Mouse (Mus musculus) CH12.LX (cell line): ENCODE data around the gene Ap2a2. TPM values are rescaled to one million over a fixed set of nuclear protein-coding genes. Genes with fewer than 3 reads are reported as not detected.
"Not testable (repeated sequence)": the region's sequence is repeated elsewhere in the genome, so short reads cannot be mapped to it uniquely, and the experiment has no call there.

Experiments used
- DNase-seq: peaks from one replicate; pipeline ENCODE4 v3.0.0-alpha.2; 2013; ENCODE audit errors: extremely low read depth
- H3K27ac ChIP-seq: 2 replicates; pipeline ENCODE4 v1.5.1; 2012; ENCODE audit warnings: low read depth, mild to moderate bottlenecking, control low read depth, moderate library complexity; ENCODE audit not compliant: insufficient read depth
- H3K27me3 ChIP-seq: replicated peaks from 2 replicates; pipeline ENCODE3; 2012; ENCODE audit warnings: inconsistent platforms
- H3K36me3 ChIP-seq, 2 experiments: replicated peaks in 1 of 2; 2 replicates each; pipeline versions ENCODE3 to v1.6.1; 2012; ENCODE audit warnings: inconsistent platforms in 1 of 2, low read length in 1 of 2, mild to moderate bottlenecking in 1 of 2, mixed read lengths in 1 of 2, moderate library complexity in 1 of 2; ENCODE audit not compliant: control insufficient read depth in 1 of 2, insufficient read depth in 1 of 2
- H3K4me1 ChIP-seq, 2 experiments: 2 replicates each; pipeline ENCODE4 v1.6.1; 2012; ENCODE audit warnings: inconsistent platforms in 1 of 2, moderate library complexity in 1 of 2; ENCODE audit not compliant: insufficient read depth in 2 of 2, control insufficient read depth in 1 of 2
- H3K4me2 ChIP-seq: 2 replicates; pipeline ENCODE4 v1.6.1; 2012; ENCODE audit warnings: low read depth, mild to moderate bottlenecking, control low read depth; ENCODE audit not compliant: poor library complexity, insufficient read depth, severe bottlenecking
- H3K4me3 ChIP-seq, 3 experiments: fragments of 150-350 bp in 1 of 3; sonication (generic) in 1 of 3; replicated peaks in 1 of 3; 2 replicates each; pipeline versions ENCODE3 to v1.5.1; 2011 to 2012; ENCODE audit warnings: low read depth in 2 of 3, low read length in 2 of 3, mild to moderate bottlenecking in 2 of 3, moderate library complexity in 2 of 3, control low read depth in 1 of 3, improper control_type of control experiment in 1 of 3, inconsistent platforms in 1 of 3, mixed read lengths in 1 of 3; ENCODE audit not compliant: poor library complexity in 1 of 3
- H3K79me2 ChIP-seq: replicated peaks from 2 replicates; pipeline ENCODE4 v1.6.1; 2012; ENCODE audit warnings: mild to moderate bottlenecking, moderate library complexity; ENCODE audit not compliant: control insufficient read depth, poor library complexity, insufficient read depth, severe bottlenecking; ENCODE audit errors: extremely low read depth
- H3K9ac ChIP-seq: 2 replicates; pipeline ENCODE4 v1.6.1; 2012; ENCODE audit warnings: low read depth, mild to moderate bottlenecking, control low read depth, moderate library complexity; ENCODE audit not compliant: insufficient read depth
- H3K9me3 ChIP-seq: replicated peaks from 2 replicates; pipeline ENCODE3; 2012; ENCODE audit warnings: low read length, inconsistent platforms, mixed read lengths
- E2F4 ChIP-seq: IDR thresholded peaks from 2 replicates; pipeline ENCODE4 v1.6.1; 2011; ENCODE audit warnings: low read depth, low read length, improper control_type of control experiment; ENCODE audit not compliant: insufficient replicate concordance
- ELF1 ChIP-seq: IDR thresholded peaks from 2 replicates; pipeline ENCODE4 v1.6.1; 2014; ENCODE audit warnings: low read depth, mild to moderate bottlenecking, inconsistent platforms, low read length, improper control_type of control experiment
- EP300 ChIP-seq: IDR thresholded peaks from 2 replicates; pipeline ENCODE4 v1.6.1; 2011; ENCODE audit warnings: low read length, improper control_type of control experiment
- ETS1 ChIP-seq: conservative IDR thresholded peaks from 2 replicates; pipeline ENCODE4 v1.6.1; 2012; ENCODE audit warnings: low read depth, mild to moderate bottlenecking, inconsistent platforms, low read length, improper control_type of control experiment, moderate library complexity
- HCFC1 ChIP-seq: IDR thresholded peaks from 2 replicates; pipeline ENCODE4 v1.6.1; 2012; ENCODE audit warnings: low read depth, mild to moderate bottlenecking, inconsistent platforms, low read length, improper control_type of control experiment
- MAZ ChIP-seq: IDR thresholded peaks from 2 replicates; pipeline ENCODE4 v1.6.1; 2012; ENCODE audit warnings: low read depth, mild to moderate bottlenecking, inconsistent platforms, low read length, improper control_type of control experiment, moderate library complexity
- MYC ChIP-seq: IDR thresholded peaks from 2 replicates; pipeline ENCODE4 v1.6.1; 2011; ENCODE audit warnings: low read depth, mild to moderate bottlenecking, improper control_type of control experiment, low read length
- NELFE ChIP-seq: IDR thresholded peaks from 2 replicates; pipeline ENCODE4 v1.6.1; 2011; ENCODE audit warnings: low read depth, low read length, improper control_type of control experiment
- PAX5 ChIP-seq: IDR thresholded peaks from 2 replicates; pipeline ENCODE4 v1.6.1; 2012; ENCODE audit warnings: low read length, inconsistent platforms, mixed read lengths
- RCOR1 ChIP-seq: conservative IDR thresholded peaks from 2 replicates; pipeline ENCODE4 v1.6.1; 2012; ENCODE audit warnings: low read depth, mild to moderate bottlenecking, inconsistent platforms, low read length, improper control_type of control experiment
- SIN3A ChIP-seq: IDR thresholded peaks from 2 replicates; pipeline ENCODE4 v1.6.1; 2012; ENCODE audit warnings: low read length, improper control_type of control experiment, inconsistent platforms
- SMC3 ChIP-seq: IDR thresholded peaks from 2 replicates; pipeline ENCODE4 v1.6.1; 2011; ENCODE audit warnings: low read depth, low read length, improper control_type of control experiment
- TCF12 ChIP-seq: IDR thresholded peaks from 2 replicates; pipeline ENCODE4 v1.6.1; 2014; ENCODE audit warnings: low read depth, mild to moderate bottlenecking, inconsistent platforms, low read length, improper control_type of control experiment
- UBTF ChIP-seq: IDR thresholded peaks from 2 replicates; pipeline ENCODE4 v1.6.1; 2012; ENCODE audit warnings: low read depth, mild to moderate bottlenecking, inconsistent platforms, low read length, improper control_type of control experiment, moderate library complexity
- USF2 ChIP-seq: conservative IDR thresholded peaks from 2 replicates; pipeline ENCODE4 v1.6.1; 2011; ENCODE audit warnings: low read depth, low read length, improper control_type of control experiment
- ZC3H11A ChIP-seq: IDR thresholded peaks from 2 replicates; pipeline ENCODE4 v1.6.1; 2012; ENCODE audit warnings: low read depth, mild to moderate bottlenecking, inconsistent platforms, low read length, improper control_type of control experiment
- ZKSCAN1 ChIP-seq: IDR thresholded peaks from 2 replicates; pipeline ENCODE4 v1.6.1; 2012; ENCODE audit warnings: low read depth, inconsistent platforms, low read length, improper control_type of control experiment, borderline replicate concordance
- ZNF384 ChIP-seq: IDR thresholded peaks from 2 replicates; pipeline ENCODE4 v1.6.1; 2012; ENCODE audit warnings: low read depth, low read length, improper control_type of control experiment, inconsistent platforms
- dilution Hi-C: fragments of 300-500 bp; cut with MboI; formaldehyde crosslinking; loops from 2 replicates; pipeline ENCODE4 v1.14.3; 2020; ENCODE audit warnings: low sequenced_read_pairs; ENCODE audit not compliant: extremely low pct_unique_long_range_greater_than_20kb, extremely low pct_ligation_motif_present
- in situ Hi-C: fragments of 300-500 bp; cut with MboI; formaldehyde crosslinking; loops from 3 replicates; pipeline ENCODE4 v1.14.3; 2019; ENCODE audit warnings: low sequenced_read_pairs, low pct_ligation_motif_present, low pct_unique_long_range_greater_than_20kb, mixed read lengths
- polyA plus RNA-seq: library from polyadenylated mRNA; unstranded; fragments of >175 nt; gene quantifications from 2 replicates; pipeline ENCODE4 v1.2.1, GENCODE M21; 2012; ENCODE audit warnings: low read depth; ENCODE audit not compliant: insufficient read length
- total RNA-seq, 2 experiments: library from RNA; depleted of rRNA; stranded (reverse); fragments of 300-350 nt in 1 of 2; fragments of >200 nt in 1 of 2; gene quantifications; 2 replicates each; pipeline ENCODE4 v1.2.3; 2012 to 2014

Gene Ap2a2
- total and polyA plus RNA-seq, 3 experiments: 30.0 to 50.7 (median 43.1) TPM

DNA sequence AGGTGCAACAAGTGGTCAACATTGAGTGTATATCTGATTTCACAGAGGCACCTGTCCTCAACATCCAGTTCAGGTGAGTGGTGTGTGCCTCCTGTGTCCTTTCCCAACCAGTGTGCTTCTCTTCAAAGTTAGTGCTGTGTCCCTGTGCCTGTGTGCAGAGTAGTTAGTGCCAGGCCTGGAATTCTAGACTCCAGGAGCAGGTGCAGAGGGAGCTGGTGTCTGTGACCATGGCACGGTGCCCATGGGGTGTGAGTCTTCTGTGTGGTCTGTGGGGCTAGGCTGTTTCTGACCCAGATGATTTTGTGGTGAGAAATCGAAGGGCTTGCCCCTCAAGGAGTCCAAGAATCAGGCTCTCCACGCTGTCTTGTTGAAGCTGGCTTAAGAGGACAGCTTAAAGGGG, 67.3 kb downstream of the Ap2a2 start:
- dilution Hi-C loops: no loop called here
- in situ Hi-C loops: loop anchor here (5.0 kb wide), 1 partner anchor 37 kb away; no protein-coding TSS in a partner anchor
- Histone ChIP-seq H3K27ac (no peak overlapping the region), H3K4me1 (peaks cover 0 to 3% of the 10 kb centered on the region in 2 experiments; a peak in 1 of 4 replicates), H3K27me3 (no peaks in the 10 kb centered on the region)
- no peak for TF ChIP-seq UBTF
- TF ChIP-seq NELFE: no peak
- TF ChIP-seq HCFC1: no peak
- no peak for TF ChIP-seq ZNF384
- TF ChIP-seq ZKSCAN1: no peak
- no peak for TF ChIP-seq EP300
- TF ChIP-seq RCOR1: no peak
- TF ChIP-seq USF2: no peak
- TF ChIP-seq ZC3H11A: no peak
- no peak for TF ChIP-seq ELF1
- no peak for TF ChIP-seq SIN3A
- no peak for TF ChIP-seq SMC3
- no peak for TF ChIP-seq TCF12
- TF ChIP-seq MAZ: no peak
- TF ChIP-seq ETS1: no peak
- TF ChIP-seq PAX5: no peak
- TF ChIP-seq E2F4: no peak
- TF ChIP-seq MYC: no peak
- TF ChIP-seq, all 38 proteins: peak for 0
- Histone ChIP-seq H3K36me3 (peaks cover 58 to 95% of the 10 kb centered on the region in 2 experiments), H3K9me3 (no peaks in the 10 kb centered on the region), H3K4me2 (no peak overlapping the region), H3K9ac (no peak overlapping the region), H3K4me3 (no peak overlapping the region), H3K79me2 (no peaks in the 10 kb centered on the region)
- DNase-seq: no peak

DNA sequence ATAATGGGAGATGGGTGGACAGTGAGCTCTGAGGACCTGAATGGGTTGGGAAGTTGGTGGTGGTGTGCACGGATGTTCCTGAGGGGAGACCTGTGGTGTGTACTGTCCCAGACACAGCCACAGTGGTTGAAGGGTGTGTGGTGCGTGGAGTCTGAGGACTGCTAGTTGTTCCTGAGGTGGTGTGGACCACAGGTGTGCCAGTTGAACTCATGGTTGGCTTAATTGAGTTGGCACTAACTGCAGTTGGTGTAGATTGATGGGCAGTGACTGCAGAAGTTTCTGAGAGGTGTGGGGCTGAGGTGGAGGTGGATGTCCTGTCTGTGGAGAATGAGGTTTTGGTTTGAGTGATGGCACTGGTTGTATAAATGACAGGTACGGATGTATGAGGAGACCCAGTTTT, 76.1 kb downstream of the Ap2a2 start:
- H3K4me3 ChIP-seq, DNase-seq, dilution Hi-C loops, in situ Hi-C loops, H3K4me2 ChIP-seq, H3K27ac ChIP-seq, H3K79me2 ChIP-seq, H3K9me3 ChIP-seq, H3K9ac ChIP-seq, H3K4me1 ChIP-seq: not testable (repeated sequence)
- peaks cover 11% of the 10 kb centered on the region for H3K27me3 ChIP-seq
- peaks cover 0 to 20% of the 10 kb centered on the region in 2 experiments for H3K36me3 ChIP-seq

DNA sequence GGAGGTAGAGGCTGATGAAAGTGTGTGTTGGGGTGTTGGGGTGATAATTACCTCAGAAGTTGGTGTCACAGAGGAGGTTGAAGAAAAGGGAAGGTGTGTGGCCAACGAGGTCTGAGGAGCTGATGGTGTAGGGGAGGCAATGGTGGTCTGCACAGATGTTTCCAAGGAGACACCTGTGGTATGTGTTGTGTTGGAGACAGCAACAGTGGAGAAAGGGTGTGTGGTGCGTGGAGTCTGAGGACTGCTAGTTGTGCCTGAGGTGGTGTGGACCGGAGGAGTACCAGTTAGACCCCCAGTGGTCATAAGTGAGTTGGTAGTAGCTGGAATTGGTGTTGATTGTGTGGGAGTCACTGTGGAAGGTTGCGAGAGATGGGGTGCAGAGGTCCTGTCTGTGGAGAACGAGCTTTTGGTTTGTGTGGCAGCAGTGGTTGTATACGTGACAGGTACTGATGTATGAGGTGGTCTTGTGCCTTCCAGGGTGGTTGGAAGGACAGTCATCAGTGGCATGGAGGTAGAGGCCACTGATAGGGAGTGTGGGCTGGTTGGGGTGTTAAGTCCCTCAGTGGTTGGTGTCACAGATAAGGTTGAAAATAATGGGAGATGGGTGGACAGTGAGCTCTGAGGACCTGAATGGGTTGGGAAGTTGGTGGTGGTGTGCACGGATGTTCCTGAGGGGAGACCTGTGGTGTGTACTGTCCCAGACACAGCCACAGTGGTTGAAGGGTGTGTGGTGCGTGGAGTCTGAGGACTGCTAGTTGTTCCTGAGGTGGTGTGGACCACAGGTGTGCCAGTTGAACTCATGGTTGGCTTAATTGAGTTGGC, 76.8 kb downstream of the Ap2a2 start:
- H3K27ac ChIP-seq, dilution Hi-C loops, DNase-seq, H3K79me2 ChIP-seq, H3K4me1 ChIP-seq, H3K9me3 ChIP-seq, H3K4me2 ChIP-seq, H3K4me3 ChIP-seq, in situ Hi-C loops, H3K9ac ChIP-seq: not testable (repeated sequence)
- Histone ChIP-seq H3K36me3 (peaks cover 0 to 15% of the 10 kb centered on the region in 2 experiments), H3K27me3 (peaks cover 11% of the 10 kb centered on the region)

DNA sequence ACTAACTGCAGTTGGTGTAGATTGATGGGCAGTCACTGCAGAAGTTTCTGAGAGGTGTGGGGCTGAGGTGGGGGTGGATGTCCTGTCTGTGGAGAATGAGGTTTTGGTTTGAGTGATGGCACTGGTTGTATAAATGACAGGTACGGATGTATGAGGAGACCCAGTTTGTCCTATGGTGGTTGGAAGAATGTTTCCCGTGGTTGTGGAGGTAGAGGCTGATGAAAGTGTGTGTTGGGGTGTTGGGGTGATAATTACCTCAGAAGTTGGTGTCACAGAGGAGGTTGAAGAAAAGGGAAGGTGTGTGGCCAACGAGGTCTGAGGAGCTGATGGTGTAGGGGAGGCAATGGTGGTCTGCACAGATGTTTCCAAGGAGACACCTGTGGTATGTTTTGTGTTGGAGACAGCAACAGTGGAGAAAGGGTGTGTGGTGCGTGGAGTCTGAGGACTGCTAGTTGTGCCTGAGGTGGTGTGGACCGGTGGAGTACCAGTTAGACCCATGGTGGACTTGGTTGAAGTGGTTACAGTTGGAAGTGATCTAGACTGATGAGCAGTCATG, 77.4 kb downstream of the Ap2a2 start:
- DNase-seq, H3K9me3 ChIP-seq, H3K4me3 ChIP-seq, H3K4me1 ChIP-seq, H3K79me2 ChIP-seq, H3K36me3 ChIP-seq, H3K27ac ChIP-seq, H3K4me2 ChIP-seq, dilution Hi-C loops, in situ Hi-C loops, H3K9ac ChIP-seq: not testable (repeated sequence)
- H3K27me3 ChIP-seq: peaks cover 17% of the 10 kb centered on the region
